Mouse (Mus musculus) heart, adult 11 months (tissue): ENCODE measurements at regions not wholly inside any gene's neighbourhood (a gene's known extent, or its start where the extent isn't known, plus 50 kb on each side); places are given as distances from the start of the nearest gene placed in this dataset.

ENCODE experiments used
- DNase-seq: peaks from one replicate; pipeline ENCODE4 v3.0.0; 2022

DNA sequence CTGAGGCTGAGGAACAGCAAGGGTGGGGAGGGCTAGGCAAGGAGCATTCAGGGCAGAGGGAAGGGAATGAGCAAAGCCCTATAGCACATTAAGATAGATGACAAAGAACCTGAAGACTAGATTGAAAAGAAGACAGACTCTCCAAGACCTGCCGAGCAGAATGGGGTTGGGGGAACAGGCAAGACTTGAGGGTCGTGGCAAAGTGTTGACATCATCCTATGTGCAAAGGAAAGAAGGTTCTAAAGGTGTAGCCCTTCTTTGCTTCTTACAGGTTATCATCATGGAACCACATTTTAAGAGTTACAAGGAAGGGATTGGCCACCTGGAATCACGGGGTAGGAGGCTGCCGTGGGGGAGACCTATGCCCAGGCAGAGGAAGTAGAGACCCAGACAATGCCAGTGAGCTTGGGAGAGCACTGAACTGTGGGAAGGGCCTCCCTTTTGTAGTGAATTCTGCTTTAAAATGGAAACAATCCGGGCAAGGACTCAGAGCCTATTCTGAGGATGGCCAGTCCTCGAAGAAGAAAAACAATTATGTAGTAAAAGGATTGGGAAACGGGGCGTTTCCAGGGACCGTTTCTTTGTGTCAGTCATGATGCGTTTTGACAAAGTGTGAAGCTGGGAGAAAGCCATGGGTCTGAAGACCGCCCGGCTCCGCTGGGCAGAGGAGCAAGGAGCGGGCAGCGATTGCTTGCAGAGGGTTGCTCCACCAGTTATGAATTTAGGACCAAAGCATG lies 55.5 kb upstream of the Cox10 start:
- DNase-seq: peak; percentile 66
